ENCODE assay signal across 11 mouse cellular contexts in the genomic region with DNA sequence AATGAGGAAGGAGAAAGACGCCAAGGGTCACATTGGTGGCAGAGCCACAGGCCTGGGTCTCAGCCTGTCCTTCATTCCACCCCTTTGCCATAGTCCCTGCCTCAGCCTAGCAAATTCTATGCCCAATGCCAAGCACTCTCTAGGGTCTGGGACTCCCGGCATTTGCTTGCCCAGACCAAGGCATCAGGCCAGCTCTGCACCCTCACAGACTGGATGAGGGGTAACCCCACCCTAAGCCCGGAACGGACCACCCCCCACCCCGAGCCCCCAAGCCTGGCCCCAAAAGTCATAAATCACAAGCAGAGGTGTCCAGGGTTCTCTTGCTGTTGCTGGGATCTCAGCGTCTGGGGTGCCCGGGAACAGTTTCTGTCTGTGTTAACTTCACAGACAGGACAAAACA. TPM values are rescaled to one million over a fixed set of nuclear protein-coding genes. Genes with fewer than 3 reads are reported as not detected.
A peak's percentile ranks its signal among the peaks of the same experiment; 100 is the strongest.
DNase-seq lines count a peak whose midpoint lies in the region; ATAC-seq and TF ChIP-seq lines count a peak whose summit lies in the region.
"Had no signal": no experiment of that assay in that cellular context is flagged by ENCODE, and none has a peak within 500 bp of the region (broad histone marks: within the 10 kb centered on the region; RNA-seq: fewer than 3 reads in every experiment).

No protein-coding gene starts in this region.

- intact Hi-C loops in heart, adult 2 months (cut with DNase I): loop anchor here (5.0 kb wide), 1 partner anchor 304 kb away; no protein-coding TSS in a partner anchor

- H3K27ac ChIP-seq in heart, embryonic 16.5 days (ENCODE audit: low read length): no peak overlapping the region
- H3K27ac ChIP-seq in heart, adult 2 months: no peak overlapping the region
- peak overlapping the region; percentile 89 for H3K27ac ChIP-seq in hindbrain, embryonic 10.5 days
- no peak overlapping the region for H3K27ac ChIP-seq in midbrain, embryonic 14.5 days (replicated peaks; ENCODE audit: low read depth, low read length)

- TF ChIP-seq POLR2A in heart, adult 2 months (IDR thresholded peaks at IDR 0.05; ENCODE audit: insufficient read depth, low read depth, low read length): no peak

- H3K4me2 ChIP-seq in heart, embryonic 16.5 days (ENCODE audit: low read depth, low read length): no peak overlapping the region; the same call in 1 of the 2 replicates
- H3K4me2 ChIP-seq in midbrain, embryonic 14.5 days (ENCODE audit: low read length): peak overlapping the region; percentile 47; the same call in 1 of the 2 replicates

- H3K4me3 ChIP-seq in heart, embryonic 16.5 days (ENCODE audit: low read length): peak overlapping the region; percentile 48
- no peak overlapping the region for H3K4me3 ChIP-seq in heart, adult 2 months
- peak overlapping the region; percentile 54 for H3K4me3 ChIP-seq in hindbrain, embryonic 10.5 days
- H3K4me3 ChIP-seq in midbrain, embryonic 14.5 days (replicated peaks; ENCODE audit: low read depth, low read length): no peak overlapping the region
- H3K4me3 ChIP-seq: myocyte had no signal

- TF ChIP-seq CTCF in heart, adult 2 months (IDR thresholded peaks at IDR 0.05): no peak

- no peak for ATAC-seq in heart, embryonic 16.5 days (replicated peaks; ENCODE audit: extremely low read depth, insufficient read depth, low FRiP score)
- no peak for ATAC-seq in midbrain, embryonic 14.5 days (ENCODE audit: low FRiP score, low TSS enrichment)
- ATAC-seq in cerebellum, adult (ENCODE audit: insufficient number of reproducible peaks, low FRiP score, low TSS enrichment): no peak

- DNase-seq in heart, adult 2 months: no peak
- peak; percentile 67 for DNase-seq in embryo, embryonic 9.5 days (ENCODE audit: extremely low spot score)
- DNase-seq in hindbrain, embryonic 10.5 days (ENCODE audit: low spot score): peak; percentile 53
- DNase-seq in midbrain, embryonic 14.5 days: peak; percentile 21
- no peak for DNase-seq in cerebellum, adult 18-20 months
- DNase-seq: right cerebral cortex, postnatal 4 days had no signal

- no peaks in the 10 kb centered on the region for H3K9me3 ChIP-seq in heart, embryonic 16.5 days (replicated peaks; ENCODE audit: control insufficient read depth, low read length)
- H3K9me3 ChIP-seq in hindbrain, embryonic 10.5 days: no peaks in the 10 kb centered on the region
- H3K9me3 ChIP-seq in midbrain, embryonic 14.5 days (ENCODE audit: control insufficient read depth, low read length): no peaks in the 10 kb centered on the region

- H3K27me3 ChIP-seq in heart, embryonic 16.5 days (ENCODE audit: control insufficient read depth, insufficient read depth, low read length): peaks cover 65% of the 10 kb centered on the region
- peaks cover 6% of the 10 kb centered on the region; the same call in 1 of the 2 replicates for H3K27me3 ChIP-seq in heart, adult 2 months (ENCODE audit: control insufficient read depth, insufficient read depth, low read length)
- peaks cover 99% of the 10 kb centered on the region for H3K27me3 ChIP-seq in hindbrain, embryonic 10.5 days (ENCODE audit: insufficient read depth, poor library complexity, severe bottlenecking)
- peaks cover 92% of the 10 kb centered on the region for H3K27me3 ChIP-seq in midbrain, embryonic 14.5 days (ENCODE audit: control insufficient read depth, insufficient read depth, low read length)

- H3K4me1 ChIP-seq in heart, embryonic 16.5 days (ENCODE audit: control insufficient read depth, insufficient read depth, low read length): peaks cover 7% of the 10 kb centered on the region
- H3K4me1 ChIP-seq in heart, adult 2 months (ENCODE audit: control insufficient read depth, insufficient read depth, low read length): no peaks in the 10 kb centered on the region
- H3K4me1 ChIP-seq in hindbrain, embryonic 10.5 days (replicated peaks): peaks cover 66% of the 10 kb centered on the region
- H3K4me1 ChIP-seq in midbrain, embryonic 14.5 days (ENCODE audit: control insufficient read depth, insufficient read depth, low read length): peaks cover 9% of the 10 kb centered on the region; the same call in 1 of the 2 replicates

- TF ChIP-seq EP300 in heart, adult 2 months (IDR thresholded peaks at IDR 0.05; ENCODE audit: insufficient read depth, low read depth, low read length): no peak

- no peaks in the 10 kb centered on the region for H3K36me3 ChIP-seq in heart, embryonic 16.5 days (ENCODE audit: control insufficient read depth, insufficient read depth)
- no peaks in the 10 kb centered on the region for H3K36me3 ChIP-seq in heart, adult 2 months (ENCODE audit: control insufficient read depth, insufficient read depth, low read length)
- peaks cover 2% of the 10 kb centered on the region; the same call in 1 of the 2 replicates for H3K36me3 ChIP-seq in hindbrain, embryonic 10.5 days
- H3K36me3 ChIP-seq in midbrain, embryonic 14.5 days (ENCODE audit: control insufficient read depth, insufficient read depth, low read length): no peaks in the 10 kb centered on the region

- 5% methylated on average over 7 of the region's 7 CpGs for WGBS in heart, embryonic 16.5 days
- 14% methylated on average over 7 of the region's 7 CpGs for WGBS in heart, adult 2 months
- WGBS in hindbrain, embryonic 10.5 days: 2% methylated on average over 7 of the region's 7 CpGs
- 1% methylated on average over 7 of the region's 7 CpGs for WGBS in midbrain, embryonic 14.5 days

- no peak overlapping the region for H3K9ac ChIP-seq in heart, embryonic 16.5 days (ENCODE audit: low read length)
- H3K9ac ChIP-seq in heart, adult 2 months (ENCODE audit: low read depth, low read length): no peak overlapping the region
- H3K9ac ChIP-seq in midbrain, embryonic 14.5 days (replicated peaks; ENCODE audit: low read length): no peak overlapping the region

- H3K79me2 ChIP-seq in heart, adult 2 months (replicated peaks; ENCODE audit: control insufficient read depth, insufficient read depth, low read length): no peaks in the 10 kb centered on the region

RNA-seq across cellular contexts. Expression of gene Msx2, which starts 9.8 kb away (rescaled TPM):
- polyA plus RNA-seq in heart, embryonic 16.5 days (2015; fragmentation: Nextera tagmentation; extraction: Ambion mirVana): 1.9 TPM in 2 replicates
- under 1 TPM; 0.30 to 0.94 TPM for total RNA-seq in heart, adult 2 months (2021)
- polyA plus RNA-seq in heart, adult 2 months (2012; rRNA removed): 0.23 and 0.31 TPM in 2 replicates
- polyA plus RNA-seq in hindbrain, embryonic 10.5 days (2016; fragmentation: Nextera tagmentation; extraction: Ambion mirVana): 45.5 and 57.9 TPM in 2 replicates
- polyA plus RNA-seq in midbrain, embryonic 14.5 days (2014; fragmentation: Nextera tagmentation; extraction: Ambion mirVana): 0.49 and 1.5 TPM in 2 replicates
- total RNA-seq: hematopoietic stem cell, adult 5-6 weeks had no signal
- polyA plus RNA-seq: liver, embryonic 16.5 days had no signal

Comparison
In these comparisons a context has a peak if more than half of its experiments do, and no peak if none do; other contexts are left out.
1. H3K4me3 ChIP-seq: peak in heart, embryonic 16.5 days (single experiment) and hindbrain, embryonic 10.5 days (single experiment); none in heart, adult 2 months (single experiment) and midbrain, embryonic 14.5 days (single experiment).
2. DNase-seq: peak in embryo, embryonic 9.5 days (single experiment), hindbrain, embryonic 10.5 days (single experiment) and midbrain, embryonic 14.5 days (single experiment); none in heart, adult 2 months (0 of 2) and cerebellum, adult 18-20 months (0 of 2).
3. RNA of gene Msx2, which starts 9.8 kb away (polyA plus RNA-seq): 45.5 to 57.9 TPM in hindbrain, embryonic 10.5 days; 1.9 TPM in heart, embryonic 16.5 days, 0.49 to 1.5 TPM in midbrain, embryonic 14.5 days and 0.23 to 0.31 TPM in heart, adult 2 months; every median in the first group is over 10 times any median in the second.